Mouse (Mus musculus) CH12.LX (cell line): ENCODE measurements around the gene Socs2. TPM values are rescaled to one million over a fixed set of nuclear protein-coding genes. Genes with fewer than 3 reads are reported as not detected.
A peak's percentile ranks its signal among the peaks of the same experiment; 100 is the strongest.

ENCODE experiments used
- DNase-seq: peaks from one replicate; pipeline ENCODE4 v3.0.0-alpha.2; 2013; ENCODE audit errors: extremely low read depth
- H3K27ac ChIP-seq: 2 replicates; pipeline ENCODE4 v1.5.1; 2012; ENCODE audit warnings: low read depth, mild to moderate bottlenecking, control low read depth, moderate library complexity; ENCODE audit not compliant: insufficient read depth
- H3K27me3 ChIP-seq: replicated peaks from 2 replicates; pipeline ENCODE3; 2012; ENCODE audit warnings: inconsistent platforms
- H3K36me3 ChIP-seq, 2 experiments: replicated peaks in 1 of 2; 2 replicates each; pipeline versions ENCODE3 to v1.6.1; 2012; ENCODE audit warnings: inconsistent platforms in 1 of 2, low read length in 1 of 2, mild to moderate bottlenecking in 1 of 2, mixed read lengths in 1 of 2, moderate library complexity in 1 of 2; ENCODE audit not compliant: control insufficient read depth in 1 of 2, insufficient read depth in 1 of 2
- H3K4me1 ChIP-seq, 2 experiments: 2 replicates each; pipeline ENCODE4 v1.6.1; 2012; ENCODE audit warnings: inconsistent platforms in 1 of 2, moderate library complexity in 1 of 2; ENCODE audit not compliant: insufficient read depth in 2 of 2, control insufficient read depth in 1 of 2
- H3K4me2 ChIP-seq: 2 replicates; pipeline ENCODE4 v1.6.1; 2012; ENCODE audit warnings: low read depth, mild to moderate bottlenecking, control low read depth; ENCODE audit not compliant: poor library complexity, insufficient read depth, severe bottlenecking
- H3K4me3 ChIP-seq, 3 experiments: fragments of 150-350 bp in 1 of 3; sonication (generic) in 1 of 3; replicated peaks in 1 of 3; 2 replicates each; pipeline versions ENCODE3 to v1.5.1; 2011 to 2012; ENCODE audit warnings: low read depth in 2 of 3, low read length in 2 of 3, mild to moderate bottlenecking in 2 of 3, moderate library complexity in 2 of 3, control low read depth in 1 of 3, improper control_type of control experiment in 1 of 3, inconsistent platforms in 1 of 3, mixed read lengths in 1 of 3; ENCODE audit not compliant: poor library complexity in 1 of 3
- H3K79me2 ChIP-seq: replicated peaks from 2 replicates; pipeline ENCODE4 v1.6.1; 2012; ENCODE audit warnings: mild to moderate bottlenecking, moderate library complexity; ENCODE audit not compliant: control insufficient read depth, poor library complexity, insufficient read depth, severe bottlenecking; ENCODE audit errors: extremely low read depth
- H3K9ac ChIP-seq: 2 replicates; pipeline ENCODE4 v1.6.1; 2012; ENCODE audit warnings: low read depth, mild to moderate bottlenecking, control low read depth, moderate library complexity; ENCODE audit not compliant: insufficient read depth
- H3K9me3 ChIP-seq: replicated peaks from 2 replicates; pipeline ENCODE3; 2012; ENCODE audit warnings: low read length, inconsistent platforms, mixed read lengths
- CHD2 ChIP-seq: IDR thresholded peaks from 2 replicates; pipeline ENCODE4 v1.6.1; 2011; ENCODE audit warnings: low read length, improper control_type of control experiment
- CTCF ChIP-seq, 2 experiments: IDR thresholded peaks in 1 of 2; conservative IDR thresholded peaks in 1 of 2; 2 replicates each; pipeline ENCODE4 v1.5.1; 2011 to 2012; ENCODE audit warnings: low read depth in 2 of 2, low read length in 2 of 2, improper control_type of control experiment in 1 of 2, inconsistent platforms in 1 of 2, mild to moderate bottlenecking in 1 of 2, moderate library complexity in 1 of 2
- E2F4 ChIP-seq: IDR thresholded peaks from 2 replicates; pipeline ENCODE4 v1.6.1; 2011; ENCODE audit warnings: low read depth, low read length, improper control_type of control experiment; ENCODE audit not compliant: insufficient replicate concordance
- ELF1 ChIP-seq: IDR thresholded peaks from 2 replicates; pipeline ENCODE4 v1.6.1; 2014; ENCODE audit warnings: low read depth, mild to moderate bottlenecking, inconsistent platforms, low read length, improper control_type of control experiment
- EP300 ChIP-seq: IDR thresholded peaks from 2 replicates; pipeline ENCODE4 v1.6.1; 2011; ENCODE audit warnings: low read length, improper control_type of control experiment
- ETS1 ChIP-seq: conservative IDR thresholded peaks from 2 replicates; pipeline ENCODE4 v1.6.1; 2012; ENCODE audit warnings: low read depth, mild to moderate bottlenecking, inconsistent platforms, low read length, improper control_type of control experiment, moderate library complexity
- GABPA ChIP-seq: IDR thresholded peaks from 2 replicates; pipeline ENCODE4 v1.6.1; 2012; ENCODE audit warnings: low read depth, low read length, improper control_type of control experiment, inconsistent platforms; ENCODE audit not compliant: insufficient replicate concordance
- IRF4 ChIP-seq: IDR thresholded peaks from 2 replicates; pipeline ENCODE4 v1.6.1; 2014; ENCODE audit warnings: low read depth, mild to moderate bottlenecking, inconsistent platforms, low read length, improper control_type of control experiment
- JUN ChIP-seq: IDR thresholded peaks from 2 replicates; pipeline ENCODE4 v1.6.1; 2011; ENCODE audit warnings: low read depth, mild to moderate bottlenecking, low read length, improper control_type of control experiment, moderate library complexity; ENCODE audit not compliant: insufficient read depth
- JUND ChIP-seq: conservative IDR thresholded peaks from 2 replicates; pipeline ENCODE4 v1.6.1; 2011; ENCODE audit warnings: low read depth, low read length, improper control_type of control experiment
- MAX ChIP-seq: IDR thresholded peaks from 2 replicates; pipeline ENCODE4 v1.6.1; 2011; ENCODE audit warnings: low read length, improper control_type of control experiment
- MAZ ChIP-seq: IDR thresholded peaks from 2 replicates; pipeline ENCODE4 v1.6.1; 2012; ENCODE audit warnings: low read depth, mild to moderate bottlenecking, inconsistent platforms, low read length, improper control_type of control experiment, moderate library complexity
- MEF2A ChIP-seq: IDR thresholded peaks from 2 replicates; pipeline ENCODE4 v1.6.1; 2014; ENCODE audit warnings: low read depth, mild to moderate bottlenecking, inconsistent platforms, low read length, improper control_type of control experiment, borderline replicate concordance
- MXI1 ChIP-seq: IDR thresholded peaks from 2 replicates; pipeline ENCODE4 v1.6.1; 2011; ENCODE audit warnings: mild to moderate bottlenecking, low read depth, low read length, improper control_type of control experiment
- NRF1 ChIP-seq: IDR thresholded peaks from 2 replicates; pipeline ENCODE4 v1.6.1; 2014; ENCODE audit warnings: low read depth, mild to moderate bottlenecking, inconsistent platforms, low read length, improper control_type of control experiment, moderate library complexity
- POLR2AphosphoS2 ChIP-seq: IDR thresholded peaks from 2 replicates; pipeline ENCODE4 v1.6.1; 2011; ENCODE audit warnings: low read depth, low read length, improper control_type of control experiment
- RAD21 ChIP-seq: IDR thresholded peaks from 2 replicates; pipeline ENCODE4 v1.6.1; 2011; ENCODE audit warnings: low read depth, mild to moderate bottlenecking, low read length, improper control_type of control experiment, moderate library complexity
- SIN3A ChIP-seq: IDR thresholded peaks from 2 replicates; pipeline ENCODE4 v1.6.1; 2012; ENCODE audit warnings: low read length, improper control_type of control experiment, inconsistent platforms
- SMC3 ChIP-seq: IDR thresholded peaks from 2 replicates; pipeline ENCODE4 v1.6.1; 2011; ENCODE audit warnings: low read depth, low read length, improper control_type of control experiment
- TBP ChIP-seq: conservative IDR thresholded peaks from 2 replicates; pipeline ENCODE4 v1.6.1; 2011; ENCODE audit warnings: low read depth, low read length, improper control_type of control experiment
- USF1 ChIP-seq: IDR thresholded peaks from 2 replicates; pipeline ENCODE4 v1.6.1; 2014; ENCODE audit warnings: low read depth, mild to moderate bottlenecking, inconsistent platforms, low read length, improper control_type of control experiment
- ZKSCAN1 ChIP-seq: IDR thresholded peaks from 2 replicates; pipeline ENCODE4 v1.6.1; 2012; ENCODE audit warnings: low read depth, inconsistent platforms, low read length, improper control_type of control experiment, borderline replicate concordance
- ZMIZ1 ChIP-seq: IDR thresholded peaks from 2 replicates; pipeline ENCODE4 v1.6.1; 2012; ENCODE audit warnings: low read depth, mild to moderate bottlenecking, inconsistent platforms, low read length, improper control_type of control experiment
- dilution Hi-C: fragments of 300-500 bp; cut with MboI; formaldehyde crosslinking; loops from 2 replicates; pipeline ENCODE4 v1.14.3; 2020; ENCODE audit warnings: low sequenced_read_pairs; ENCODE audit not compliant: extremely low pct_unique_long_range_greater_than_20kb, extremely low pct_ligation_motif_present
- in situ Hi-C: fragments of 300-500 bp; cut with MboI; formaldehyde crosslinking; loops from 3 replicates; pipeline ENCODE4 v1.14.3; 2019; ENCODE audit warnings: low sequenced_read_pairs, low pct_ligation_motif_present, low pct_unique_long_range_greater_than_20kb, mixed read lengths
- polyA plus RNA-seq: library from polyadenylated mRNA; unstranded; fragments of >175 nt; gene quantifications from 2 replicates; pipeline ENCODE4 v1.2.1, GENCODE M21; 2012; ENCODE audit warnings: low read depth; ENCODE audit not compliant: insufficient read length
- total RNA-seq, 2 experiments: library from RNA; depleted of rRNA; stranded (reverse); fragments of 300-350 nt in 1 of 2; fragments of >200 nt in 1 of 2; gene quantifications; 2 replicates each; pipeline ENCODE4 v1.2.3; 2012 to 2014

Socs2 gene
- total and polyA plus RNA-seq, 3 experiments, result 7.8 to 16.3 (median 15.7) TPM

GRCm38 (mm10) chr10:95369190-95369589 is 47.8 kb downstream of the Socs2 start:
- dilution Hi-C loops, result no loop called here
- in situ Hi-C loops, result no loop called here

DNA sequence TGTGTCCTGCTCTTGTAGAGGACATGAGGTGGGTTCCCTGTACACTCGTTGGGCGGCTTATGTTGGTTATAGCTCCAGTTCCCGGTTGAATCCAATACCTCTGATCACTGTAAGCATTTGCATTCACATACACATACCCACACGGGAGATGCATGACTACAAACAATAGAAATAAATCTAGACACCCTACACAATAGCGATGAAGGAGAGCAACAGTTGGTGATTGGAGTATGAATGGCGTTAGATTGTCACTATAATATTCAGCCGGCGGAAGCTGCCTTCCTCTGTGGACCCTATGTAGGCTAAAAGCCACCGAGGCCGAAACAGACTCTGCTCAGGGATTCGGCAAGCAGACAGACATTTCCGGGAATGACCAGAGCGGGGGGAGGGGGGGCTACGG is 48.8 kb downstream of the Socs2 start:
- no peak overlapping the region for H3K9ac ChIP-seq
- H3K4me1 ChIP-seq, result peaks cover 20 to 41% of the 10 kb centered on the region in 2 experiments
- H3K9me3 ChIP-seq, result peaks cover 3% of the 10 kb centered on the region
- H3K79me2 ChIP-seq, result no peaks in the 10 kb centered on the region
- no peaks in the 10 kb centered on the region for H3K36me3 ChIP-seq
- peak overlapping the region; percentile 51 for H3K4me2 ChIP-seq
- no peak overlapping the region for H3K4me3 ChIP-seq
- no peak overlapping the region for H3K27ac ChIP-seq
- in situ Hi-C loops, result no loop called here
- H3K27me3 ChIP-seq, result no peaks in the 10 kb centered on the region
- DNase-seq, result no peak
- dilution Hi-C loops, result no loop called here
- TF ChIP-seq JUN (no peak), SMC3 (no peak), CHD2 (no peak), RAD21 (no peak), EP300 (no peak), MAX (no peak), TBP (no peak), ELF1 (no peak), MXI1 (no peak), ETS1 (no peak), MEF2A (no peak), ZKSCAN1 (no peak), IRF4 (no peak), JUND (no peak)
- TF ChIP-seq, all 38 proteins: peak for 0

More at GRCm38 (mm10) chr10:95369190-95369589, 47.8 kb downstream of the Socs2 start:
- Histone ChIP-seq H3K4me3 (no peak overlapping the region), H3K4me2 (no peak overlapping the region), H3K9me3 (peaks cover 3% of the 10 kb centered on the region), H3K36me3 (no peaks in the 10 kb centered on the region), H3K9ac (no peak overlapping the region), H3K4me1 (peaks cover 20 to 43% of the 10 kb centered on the region in 2 experiments), H3K27me3 (no peaks in the 10 kb centered on the region), H3K79me2 (no peaks in the 10 kb centered on the region), H3K27ac (no peak overlapping the region)
- no peak for DNase-seq
- no peak for TF ChIP-seq CTCF (conservative IDR thresholded peaks at IDR 0.05 in 1 of 2, IDR thresholded peaks at IDR 0.05 in 1 of 2; ENCODE audit: low read depth in 2 of 2, low read length in 2 of 2)
- no peak for TF ChIP-seq E2F4
- TF ChIP-seq POLR2AphosphoS2, result no peak
- TF ChIP-seq MEF2A, result no peak
- no peak for TF ChIP-seq MAZ
- TF ChIP-seq SIN3A, result no peak
- TF ChIP-seq GABPA, result no peak
- no peak for TF ChIP-seq JUND
- TF ChIP-seq MXI1, result no peak
- TF ChIP-seq SMC3, result no peak
- TF ChIP-seq EP300, result no peak
- no peak for TF ChIP-seq JUN
- no peak for TF ChIP-seq ZKSCAN1
- no peak for TF ChIP-seq USF1
- no peak for TF ChIP-seq ETS1
- no peak for TF ChIP-seq ZMIZ1
- TF ChIP-seq MAX, result no peak
- no peak for TF ChIP-seq NRF1
